Mouse (Mus musculus): ENCODE measurements around the gene Nsg1. TPM values are rescaled to one million over a fixed set of nuclear protein-coding genes. Genes with fewer than 3 reads are reported as not detected.

Nsg1 gene
- 100 to 1,000 TPM; 793 to 891 TPM for total RNA-seq (2021)

- intact Hi-C loops (cut with DNase I) = no loop called here
- no peak for DNase-seq (ENCODE audit: extremely low spot score in 1 of 2, low spot score in 2 of 2)
These were observed at the start of gene Nsg1 for GRCm38 (mm10) chr5:38159634-38160413. Nsg1 (minus strand) TSS chr5:38159907.

DNA sequence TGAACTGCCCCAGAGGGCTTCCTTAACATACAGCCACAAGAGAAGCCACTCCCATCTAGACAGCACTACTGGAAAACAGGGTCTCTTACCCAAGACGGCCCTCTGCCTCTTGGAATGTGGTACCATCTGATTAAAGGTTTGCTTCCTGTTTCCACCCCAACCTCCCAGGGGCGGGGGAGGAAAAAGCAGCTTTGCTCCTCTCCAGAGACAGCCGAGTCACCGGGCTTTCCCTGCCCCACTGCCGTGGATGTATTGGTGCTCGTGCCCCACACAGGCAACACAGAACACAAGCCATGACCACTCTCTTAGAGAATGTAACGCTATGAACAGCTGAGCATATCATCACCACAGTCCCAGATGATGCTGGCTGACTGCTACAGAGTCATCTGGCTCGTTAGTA lies 49.3 kb upstream of the Nsg1 start:
- DNase-seq (ENCODE audit: extremely low spot score in 1 of 2, low spot score in 2 of 2) = no peak
- intact Hi-C loops (cut with DNase I) = no loop called here

DNA sequence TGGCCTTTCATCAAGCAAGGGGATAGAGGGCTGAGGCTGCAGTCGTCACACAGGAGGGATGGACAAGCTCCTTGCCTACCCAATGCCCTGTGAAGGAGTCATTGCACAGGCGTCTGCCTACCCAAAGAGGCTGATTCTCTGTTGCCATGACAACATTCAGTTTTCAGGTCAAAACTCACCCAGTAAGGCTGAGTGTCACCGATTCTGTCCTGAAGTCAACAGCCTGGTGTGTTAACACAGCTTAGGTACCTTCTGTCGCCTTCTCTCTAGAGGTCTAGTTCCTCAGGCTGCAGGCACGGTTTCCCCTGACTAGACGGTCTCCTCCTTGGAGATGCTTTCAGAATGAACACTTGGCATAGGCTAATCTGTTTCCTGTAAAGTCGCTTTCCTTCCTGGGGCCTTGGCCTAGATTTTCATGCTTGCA lies 45.6 kb upstream of the Nsg1 start:
- no peak for DNase-seq (ENCODE audit: extremely low spot score in 1 of 2, low spot score in 2 of 2)
- intact Hi-C loops (cut with DNase I) = no loop called here

- DNase-seq (ENCODE audit: extremely low spot score in 1 of 2, low spot score in 2 of 2) = no peak
- intact Hi-C loops (cut with DNase I) = loop anchor here (10.0 kb wide), 1 partner anchor 905 kb away; no protein-coding TSS in a partner anchor
These were observed 40.0 kb upstream of the Nsg1 start for GRCm38 (mm10) chr5:38199686-38200085.

- peak; percentile 84 to 85 for DNase-seq (ENCODE audit: extremely low spot score in 1 of 2, low spot score in 2 of 2)
- intact Hi-C loops (cut with DNase I) = loop anchor here (2.0 to 10.0 kb wide), 2 partner anchors 101 to 903 kb away; no protein-coding TSS in a partner anchor
These were observed 37.7 kb upstream of the Nsg1 start for GRCm38 (mm10) chr5:38197482-38197823.

- no peak for DNase-seq (ENCODE audit: extremely low spot score in 1 of 2, low spot score in 2 of 2)
- intact Hi-C loops (cut with DNase I) = loop anchor here (2.0 to 10.0 kb wide), 2 partner anchors 100 to 902 kb away; no protein-coding TSS in a partner anchor
These were observed 37.2 kb upstream of the Nsg1 start for GRCm38 (mm10) chr5:38196821-38197481.

DNA sequence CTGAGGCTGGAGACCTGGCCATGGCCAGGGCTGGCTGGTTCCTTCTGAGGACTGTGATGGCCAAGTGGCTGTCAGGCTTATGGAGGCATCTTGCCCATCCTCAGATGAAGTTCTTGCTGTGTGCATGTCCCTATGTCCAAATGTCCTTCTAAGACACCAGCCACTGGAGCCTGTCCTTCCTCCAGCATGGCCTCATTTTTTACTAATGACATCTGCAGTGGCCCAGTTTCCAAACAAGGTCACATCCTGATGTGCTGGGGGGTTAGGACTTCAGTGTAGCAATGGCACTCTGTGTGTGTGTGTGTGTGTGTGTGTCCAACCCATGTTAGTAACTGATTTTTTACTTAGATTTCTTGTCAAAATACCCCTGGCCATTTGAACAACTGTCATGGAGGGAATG lies 36.2 kb upstream of the Nsg1 start:
- intact Hi-C loops (cut with DNase I) = loop anchor here (2.0 to 10.0 kb wide), 2 partner anchors 99 to 901 kb away; no protein-coding TSS in a partner anchor
- no peak for DNase-seq (ENCODE audit: extremely low spot score in 1 of 2, low spot score in 2 of 2)

DNA sequence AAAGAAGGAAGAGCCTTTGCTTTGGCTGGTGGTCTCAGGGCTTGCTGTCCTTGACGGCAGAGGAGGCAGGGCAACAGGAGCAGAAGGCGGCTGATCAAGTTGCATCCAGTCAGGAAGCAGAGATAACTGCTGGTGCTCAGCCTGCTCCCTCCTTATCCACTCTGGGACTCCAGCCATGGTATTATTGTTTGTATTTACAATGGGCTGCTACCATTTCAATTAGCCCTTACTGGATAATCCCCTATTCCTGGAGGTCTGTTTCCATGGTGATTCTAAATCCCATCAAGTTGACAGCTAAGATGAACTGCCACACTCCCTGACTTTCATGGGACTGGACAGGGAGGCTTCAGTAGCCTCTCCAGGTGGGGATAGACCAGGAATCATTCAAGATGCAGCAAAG lies 35.2 kb upstream of the Nsg1 start:
- no peak for DNase-seq (ENCODE audit: extremely low spot score in 1 of 2, low spot score in 2 of 2)
- intact Hi-C loops (cut with DNase I) = loop anchor here (10.0 kb wide), 1 partner anchor 900 kb away; no protein-coding TSS in a partner anchor

GRCm38 (mm10) chr5:38190907-38191306 lies 31.2 kb upstream of the Nsg1 start:
- intact Hi-C loops (cut with DNase I) = loop anchor here (10.0 kb wide), 1 partner anchor 896 kb away; no protein-coding TSS in a partner anchor
- no peak for DNase-seq (ENCODE audit: extremely low spot score in 1 of 2, low spot score in 2 of 2)

GRCm38 (mm10) chr5:38187006-38187405 lies 27.3 kb upstream of the Nsg1 start:
- intact Hi-C loops (cut with DNase I) = no loop called here
- DNase-seq (ENCODE audit: extremely low spot score in 1 of 2, low spot score in 2 of 2) = no peak

GRCm38 (mm10) chr5:38184688-38185285 lies 25.1 kb upstream of the Nsg1 start:
- no peak for DNase-seq (ENCODE audit: extremely low spot score in 1 of 2, low spot score in 2 of 2)
- intact Hi-C loops (cut with DNase I) = no loop called here

GRCm38 (mm10) chr5:38174256-38174912 lies 14.7 kb upstream of the Nsg1 start:
- intact Hi-C loops (cut with DNase I) = no loop called here
- DNase-seq (ENCODE audit: extremely low spot score in 1 of 2, low spot score in 2 of 2) = no peak

DNA sequence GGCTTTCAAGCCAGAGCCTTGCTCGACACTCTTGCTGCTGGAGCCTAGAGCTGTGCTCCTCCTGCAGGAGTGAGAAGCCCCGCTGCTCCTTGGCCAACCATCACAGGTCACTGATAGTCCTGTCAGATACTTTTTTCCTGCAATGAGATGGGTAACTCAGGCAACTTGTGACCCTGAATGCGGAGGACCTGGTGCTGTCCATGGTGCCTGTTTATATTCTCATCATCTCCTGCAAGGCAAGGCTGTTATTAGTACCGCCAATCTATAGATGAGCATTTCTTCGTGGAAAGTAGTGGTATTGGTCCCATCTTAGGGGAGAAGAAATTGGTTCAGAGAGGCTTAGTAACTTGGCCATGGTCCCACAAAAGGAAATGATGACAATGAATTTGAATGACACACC lies 14.1 kb upstream of the Nsg1 start:
- no peak for DNase-seq (ENCODE audit: extremely low spot score in 1 of 2, low spot score in 2 of 2)
- intact Hi-C loops (cut with DNase I) = no loop called here

DNA sequence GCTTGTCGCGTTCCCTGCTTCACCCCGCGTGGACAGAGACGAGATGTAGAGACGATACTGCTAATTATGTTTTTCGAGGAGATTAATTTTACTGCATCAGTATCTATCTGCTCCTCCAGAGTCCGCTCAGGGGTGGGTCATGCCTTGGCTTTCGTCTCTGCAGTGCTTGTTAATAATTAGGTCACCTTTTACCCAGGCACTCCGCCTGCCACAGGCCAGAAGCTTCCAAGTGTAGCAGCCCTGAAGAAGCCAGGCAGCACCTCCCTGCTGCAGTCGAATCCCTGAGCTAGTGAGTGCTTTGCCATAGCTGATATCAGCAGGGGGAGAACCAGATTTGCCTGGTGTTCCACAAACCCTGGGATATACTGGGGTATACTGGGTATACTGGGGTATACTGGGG lies 8.8 kb upstream of the Nsg1 start:
- intact Hi-C loops (cut with DNase I) = no loop called here
- no peak for DNase-seq (ENCODE audit: extremely low spot score in 1 of 2, low spot score in 2 of 2)

DNA sequence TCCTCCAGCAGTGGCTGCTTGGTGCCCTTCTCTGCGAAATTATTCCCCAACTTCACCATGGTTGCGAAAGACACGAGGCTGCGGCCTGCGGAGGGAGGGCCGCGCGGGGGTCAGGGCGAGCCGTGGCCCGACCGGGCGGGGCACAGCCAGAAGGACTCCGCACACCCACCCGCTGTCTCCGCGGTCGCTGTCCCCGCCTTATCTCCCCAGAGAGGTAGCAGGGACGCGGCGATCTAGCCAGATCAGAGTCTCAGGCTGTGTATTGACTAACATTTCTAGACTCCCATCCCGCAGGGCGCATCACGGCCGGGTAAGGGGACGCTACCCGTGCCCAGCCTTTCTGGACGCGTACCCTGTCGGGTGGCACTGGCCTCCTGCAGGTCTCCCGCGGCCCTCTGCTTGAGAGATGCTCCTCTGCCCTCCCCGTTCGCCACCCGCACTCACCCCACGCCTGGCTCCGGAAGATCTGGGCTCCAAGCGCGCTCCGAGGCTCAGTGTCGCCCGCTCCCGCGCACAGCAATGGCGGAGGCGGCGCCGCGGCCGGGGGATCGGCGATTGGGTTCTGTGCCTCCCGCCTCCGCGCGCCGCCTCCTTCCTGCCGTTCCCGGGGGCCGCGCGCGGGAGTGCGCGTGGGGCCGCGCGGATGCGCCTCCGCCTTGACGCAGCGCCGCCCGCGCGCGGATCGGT lies 617 bp downstream of the Nsg1 start:
- intact Hi-C loops (cut with DNase I) = no loop called here
- peak; percentile 57 to 90 for DNase-seq (ENCODE audit: extremely low spot score in 1 of 2, low spot score in 2 of 2)

GRCm38 (mm10) chr5:38158501-38158946 lies 1.2 kb downstream of the Nsg1 start:
- DNase-seq (ENCODE audit: extremely low spot score in 1 of 2, low spot score in 2 of 2) = peak in 1 of 2 experiments; percentile 63
- intact Hi-C loops (cut with DNase I) = no loop called here

GRCm38 (mm10) chr5:38157481-38158020 lies 2.2 kb downstream of the Nsg1 start:
- intact Hi-C loops (cut with DNase I) = no loop called here
- no peak for DNase-seq (ENCODE audit: extremely low spot score in 1 of 2, low spot score in 2 of 2)

DNA sequence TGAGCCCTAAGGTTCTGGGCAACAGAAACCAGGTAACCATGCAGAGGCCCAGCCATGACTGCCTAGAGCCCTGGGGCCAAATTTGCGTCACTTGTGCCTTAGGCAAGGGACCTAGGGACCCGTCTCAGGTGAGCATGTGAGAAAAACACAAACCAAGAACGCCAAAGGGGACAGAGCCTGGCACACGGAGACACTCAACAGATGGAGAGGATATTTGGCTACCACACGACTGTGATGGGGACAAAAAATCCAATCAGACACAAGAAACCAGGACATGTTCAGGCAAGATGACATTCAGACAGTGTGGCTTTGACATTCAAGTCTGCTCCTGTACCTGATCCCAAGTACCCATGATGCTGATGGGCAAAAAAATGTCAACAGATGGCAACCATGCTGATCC lies 6.1 kb downstream of the Nsg1 start:
- no peak for DNase-seq (ENCODE audit: extremely low spot score in 1 of 2, low spot score in 2 of 2)
- intact Hi-C loops (cut with DNase I) = no loop called here
